Mouse (Mus musculus): ENCODE measurements around the gene Lrrc75b.

The Lrrc75b gene

GRCm38 (mm10) chr10:75566321-75566720 lies 6.2 kb upstream of the Lrrc75b start:
- DNase-seq: no peak

- no peak for DNase-seq
Observed at GRCm38 (mm10) chr10:75565906-75566305, 5.8 kb upstream of the Lrrc75b start.

GRCm38 (mm10) chr10:75565436-75565835 lies 5.3 kb upstream of the Lrrc75b start:
- DNase-seq: no peak

- DNase-seq: no peak
Observed at GRCm38 (mm10) chr10:75564687-75565265, 4.6 kb upstream of the Lrrc75b start.

- DNase-seq: no peak
Observed at GRCm38 (mm10) chr10:75562596-75562995, 2.5 kb upstream of the Lrrc75b start.

- DNase-seq: peak; percentile 50
Observed at GRCm38 (mm10) chr10:75561071-75561654, 1.0 kb upstream of the Lrrc75b start, which contains the start of gene Ggt1. Gene Ggt1 (plus strand): TSS chr10:75561604.

- DNase-seq: no peak
Observed at GRCm38 (mm10) chr10:75560549-75560899, 394 bp upstream of the Lrrc75b start.

GRCm38 (mm10) chr10:75559041-75559675 lies 972 bp downstream of the Lrrc75b start:
- DNase-seq: peak; percentile 48

GRCm38 (mm10) chr10:75558515-75558914 lies 1.6 kb downstream of the Lrrc75b start:
- DNase-seq: peak; percentile 88

- DNase-seq: peak; percentile 73
Observed at GRCm38 (mm10) chr10:75556026-75556425, 4.1 kb downstream of the Lrrc75b start.

- no peak for DNase-seq
Observed at GRCm38 (mm10) chr10:75555557-75555956, 4.6 kb downstream of the Lrrc75b start.

GRCm38 (mm10) chr10:75554090-75554489 lies 6.0 kb downstream of the Lrrc75b start:
- no peak for DNase-seq

- DNase-seq: no peak
Observed at GRCm38 (mm10) chr10:75552701-75553450, 7.3 kb downstream of the Lrrc75b start.

- no peak for DNase-seq
Observed at GRCm38 (mm10) chr10:75552106-75552505, 8.0 kb downstream of the Lrrc75b start.

GRCm38 (mm10) chr10:75551175-75551574 lies 9.0 kb downstream of the Lrrc75b start:
- DNase-seq: no peak

- DNase-seq: no peak
Observed at GRCm38 (mm10) chr10:75549886-75550285, 10.2 kb downstream of the Lrrc75b start.

GRCm38 (mm10) chr10:75548486-75548885 lies 11.6 kb downstream of the Lrrc75b start:
- no peak for DNase-seq

- DNase-seq: no peak
Observed at GRCm38 (mm10) chr10:75547901-75548300, 12.2 kb downstream of the Lrrc75b start.

GRCm38 (mm10) chr10:75536123-75536522 lies 24.0 kb downstream of the Lrrc75b start:
- DNase-seq: no peak

- no peak for DNase-seq
Observed at GRCm38 (mm10) chr10:75535423-75535822, 24.7 kb downstream of the Lrrc75b start.

GRCm38 (mm10) chr10:75534934-75535333 lies 25.2 kb downstream of the Lrrc75b start:
- DNase-seq: no peak

GRCm38 (mm10) chr10:75534216-75534615 lies 25.9 kb downstream of the Lrrc75b start:
- DNase-seq: no peak

- no peak for DNase-seq
Observed at GRCm38 (mm10) chr10:75531532-75532090, 28.5 kb downstream of the Lrrc75b start.

Data from cerebellum, adult 11-12 months (tissue).